Mouse (Mus musculus) lung, postnatal 25 days (tissue): ENCODE measurements at regions not wholly inside any gene's neighbourhood (a gene's known extent, or its start where the extent isn't known, plus 50 kb on each side); places are given as distances from the start of the nearest gene placed in this dataset.

Source experiments
- DNase-seq: peaks from one replicate; pipeline ENCODE4 v3.0.0; 2022; ENCODE audit warnings: low spot score

DNA sequence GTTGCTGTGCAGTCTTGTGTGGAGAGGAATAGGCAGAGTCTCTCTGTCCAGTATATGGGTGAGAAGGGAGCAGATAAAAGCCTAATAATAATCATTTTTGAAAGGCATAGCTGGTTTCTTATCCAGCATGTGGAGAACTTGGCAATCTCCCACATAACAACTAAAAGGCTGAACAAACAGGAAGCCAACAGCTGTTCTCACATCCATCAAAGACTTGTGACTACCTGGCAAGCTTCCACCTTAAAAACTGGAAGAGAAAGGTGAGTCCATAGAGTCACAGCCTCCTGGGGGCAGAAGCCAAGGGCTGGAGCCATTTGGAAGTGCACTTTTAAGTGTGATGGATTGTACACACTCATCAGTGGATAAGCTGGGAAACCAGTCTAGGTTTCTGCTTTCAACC is 210.5 kb upstream of the Prok2 start:
- no peak for DNase-seq

- no peak for DNase-seq
Measured at GRCm38 (mm10) chr6:99935373-99935772, 209.2 kb upstream of the Prok2 start.

- peak; percentile 79 for DNase-seq
Measured at GRCm38 (mm10) chr6:99934394-99934793, 208.2 kb upstream of the Prok2 start.

- DNase-seq = no peak
Measured at GRCm38 (mm10) chr6:99933404-99933803, 207.2 kb upstream of the Prok2 start.

- DNase-seq = no peak
Measured at GRCm38 (mm10) chr6:99932923-99933322, 206.7 kb upstream of the Prok2 start.

DNA sequence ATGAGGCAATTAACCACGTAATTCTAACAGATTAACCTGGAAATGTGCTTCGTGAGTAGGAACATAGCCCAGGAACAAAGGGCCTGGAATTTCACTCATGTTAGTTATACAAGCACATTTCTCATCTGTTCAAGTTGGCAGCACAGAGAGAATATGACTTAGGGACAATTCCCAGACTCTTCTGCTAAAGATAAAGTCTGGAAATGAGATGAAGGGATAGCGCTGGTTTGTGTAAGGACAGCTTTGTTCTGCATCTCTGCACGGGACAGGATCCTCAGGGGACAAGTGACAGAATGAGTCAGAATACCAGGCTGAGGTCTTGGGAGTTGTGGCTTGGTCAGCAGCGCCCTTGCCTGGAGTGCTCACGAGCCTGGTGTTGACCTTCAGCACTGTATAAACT is 206.2 kb upstream of the Prok2 start:
- DNase-seq = no peak

- DNase-seq = peak; percentile 36
Measured at GRCm38 (mm10) chr6:99931588-99931987, 205.4 kb upstream of the Prok2 start.

DNA sequence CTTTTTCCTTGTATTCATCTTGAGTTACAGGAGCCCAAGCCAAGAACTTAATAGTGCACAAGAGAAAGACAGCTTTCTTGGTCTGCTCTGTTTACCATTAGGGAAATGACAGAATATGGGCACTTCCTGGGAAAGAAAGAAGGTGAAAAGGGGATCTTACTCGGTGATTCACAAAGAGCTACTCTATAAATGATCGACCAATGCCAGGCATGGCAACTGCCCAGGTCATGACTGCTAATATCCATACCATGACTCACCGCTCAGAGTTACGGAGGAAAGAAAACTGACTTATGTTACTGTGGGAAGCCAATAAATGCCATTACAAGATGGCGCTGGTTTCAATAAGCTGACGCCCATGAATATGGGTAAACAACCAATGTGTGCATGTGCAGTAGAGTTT is 204.1 kb upstream of the Prok2 start:
- no peak for DNase-seq

GRCm38 (mm10) chr6:99927933-99928555 is 201.9 kb upstream of the Prok2 start:
- peak; percentile 43 for DNase-seq

DNA sequence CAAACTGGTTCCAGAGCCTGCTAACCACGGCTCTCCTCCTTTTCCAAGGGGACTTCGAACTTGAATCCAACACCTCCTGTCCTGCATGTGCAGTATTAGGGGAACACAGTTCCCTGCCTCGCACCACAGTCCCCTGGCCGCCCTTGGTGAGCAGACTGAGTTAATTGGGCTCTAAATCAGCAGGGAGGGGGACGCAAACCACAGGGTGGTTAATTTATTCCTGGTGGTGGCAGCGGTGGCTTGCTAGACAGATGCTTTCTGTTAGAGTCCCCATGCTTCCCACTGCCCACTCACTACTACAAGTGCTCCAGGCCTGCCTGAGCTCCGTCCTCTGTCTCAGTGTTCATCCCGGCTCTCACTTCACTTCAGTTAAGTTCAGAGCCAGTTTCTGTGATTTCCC is 198.0 kb upstream of the Prok2 start:
- no peak for DNase-seq

DNA sequence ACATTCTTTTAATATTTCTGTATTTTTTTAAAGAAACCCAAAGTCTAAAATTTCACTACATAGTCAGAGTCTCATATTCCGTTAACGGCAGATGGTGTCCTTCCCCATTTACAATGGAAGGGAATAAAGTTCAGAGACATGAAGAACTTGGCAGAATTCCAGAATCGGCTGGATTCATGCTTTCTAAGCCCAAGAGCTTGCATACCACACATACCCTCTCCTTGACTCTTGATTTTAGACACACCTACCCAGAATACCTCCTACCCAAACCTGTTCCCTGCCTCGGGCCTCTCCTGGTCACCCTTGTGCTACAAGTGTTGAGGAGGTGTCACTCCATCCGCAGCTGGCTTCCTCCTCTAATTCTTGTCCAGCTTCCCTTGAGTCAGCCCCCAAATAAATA is 195.8 kb upstream of the Prok2 start:
- DNase-seq = peak; percentile 23

GRCm38 (mm10) chr6:99919816-99920562 is 193.8 kb upstream of the Prok2 start:
- no peak for DNase-seq

GRCm38 (mm10) chr6:99918351-99918750 is 192.2 kb upstream of the Prok2 start:
- DNase-seq = no peak

DNA sequence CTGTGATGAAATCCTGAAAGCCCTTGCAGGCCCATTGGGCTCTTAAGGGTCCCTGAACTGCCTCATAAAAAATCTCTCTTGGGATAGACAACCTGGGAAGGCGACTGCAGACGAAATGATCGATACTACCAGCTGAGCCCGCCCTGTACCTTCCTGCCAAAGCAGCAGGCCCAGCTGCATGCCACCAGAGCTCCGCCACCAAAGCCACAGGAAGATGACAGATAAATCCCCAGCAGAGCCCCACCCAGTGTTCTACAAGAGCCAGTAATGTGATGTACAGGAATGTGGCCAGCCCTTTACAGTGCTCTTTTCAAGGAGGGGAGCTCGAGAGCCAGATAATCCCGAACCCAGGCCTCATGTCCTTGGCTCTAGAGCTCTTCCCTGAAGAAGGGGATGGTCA is 183.7 kb upstream of the Prok2 start:
- DNase-seq = peak; percentile 18

GRCm38 (mm10) chr6:99909459-99909858 is 183.3 kb upstream of the Prok2 start:
- DNase-seq = peak; percentile 10

DNA sequence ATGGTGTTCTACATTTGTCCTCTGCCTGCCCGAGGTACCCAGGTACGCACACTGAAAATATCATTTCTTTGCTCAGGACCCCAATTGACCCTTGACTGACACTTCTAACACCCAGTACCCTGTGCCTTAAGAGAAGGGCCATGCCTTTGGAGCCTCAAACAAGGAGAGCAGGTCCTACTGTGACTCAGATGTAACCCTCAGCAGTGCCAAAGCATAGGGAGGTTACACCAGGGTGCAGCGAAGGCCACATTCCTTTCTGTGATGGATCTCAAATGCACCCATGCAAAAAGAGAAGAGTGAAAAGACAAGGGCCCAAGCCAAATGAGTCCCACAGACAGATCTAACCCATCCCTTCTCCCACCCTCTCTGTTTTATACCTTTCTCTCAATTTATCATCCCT is 181.9 kb upstream of the Prok2 start:
- no peak for DNase-seq

DNA sequence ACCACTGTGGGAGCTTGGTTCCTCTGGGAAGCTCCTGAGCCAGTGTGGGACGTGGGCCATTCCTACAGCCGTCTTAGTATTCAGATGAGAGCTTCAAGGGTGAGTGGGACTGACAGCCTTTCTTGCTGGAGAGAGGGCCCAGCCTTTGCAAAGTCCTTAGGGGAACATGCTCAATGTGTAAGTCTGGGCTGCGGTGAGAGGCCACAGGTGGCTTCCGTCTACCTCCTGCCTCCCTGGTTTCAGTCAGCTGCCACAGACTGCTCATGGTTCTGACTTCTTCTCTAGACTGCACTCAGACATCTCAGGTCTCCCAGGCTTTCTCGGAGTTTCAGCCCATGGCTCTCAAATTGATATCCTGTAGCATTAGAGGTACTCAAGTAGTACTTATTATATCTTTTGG is 179.0 kb upstream of the Prok2 start:
- DNase-seq = no peak

GRCm38 (mm10) chr6:99904607-99905006 is 178.4 kb upstream of the Prok2 start:
- DNase-seq = peak; percentile 47

GRCm38 (mm10) chr6:99904044-99904443 is 177.9 kb upstream of the Prok2 start:
- peak; percentile 81 for DNase-seq

- no peak for DNase-seq
Measured at GRCm38 (mm10) chr6:99901564-99901963, 175.4 kb upstream of the Prok2 start.

- no peak for DNase-seq
Measured at GRCm38 (mm10) chr6:99901146-99901545, 175.0 kb upstream of the Prok2 start.

DNA sequence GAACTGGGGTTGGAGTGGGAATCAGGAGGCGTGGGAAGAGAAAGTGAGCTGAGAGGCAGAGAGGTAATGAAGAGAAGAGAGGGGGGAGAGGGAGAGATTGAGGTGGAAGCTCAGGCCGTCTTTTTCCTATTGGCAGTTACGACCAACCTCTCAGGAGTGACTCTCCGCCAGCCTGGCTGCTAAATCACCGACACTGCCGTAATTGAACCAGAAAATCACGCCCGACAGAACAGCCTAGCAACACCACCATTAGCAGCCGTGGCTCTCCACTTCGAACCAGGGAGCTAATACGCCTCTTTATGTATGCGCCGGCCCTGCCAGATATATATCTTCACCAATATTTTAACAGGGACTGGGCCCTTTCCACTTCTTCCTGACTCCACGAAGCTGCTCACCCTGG is 173.5 kb upstream of the Prok2 start:
- no peak for DNase-seq

DNA sequence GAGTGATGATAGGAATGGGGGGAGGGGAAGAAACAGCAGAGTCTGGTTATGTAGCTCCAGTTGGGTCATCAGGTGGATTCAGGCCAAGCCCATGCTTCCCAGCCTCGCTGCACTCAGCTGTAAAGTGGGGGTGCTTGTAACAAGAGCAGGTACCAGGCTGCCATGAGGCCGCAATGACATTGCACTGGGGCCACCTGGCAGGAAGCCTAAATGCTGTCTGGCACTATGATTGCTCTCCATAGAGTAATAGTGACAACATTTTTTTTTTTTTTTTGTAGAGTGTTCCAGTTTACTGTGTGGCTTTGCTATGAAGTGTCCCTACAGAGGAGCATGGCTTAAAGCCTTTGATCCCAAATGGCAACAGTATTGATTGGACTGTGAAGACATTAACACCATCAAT is 171.9 kb upstream of the Prok2 start:
- DNase-seq = no peak

DNA sequence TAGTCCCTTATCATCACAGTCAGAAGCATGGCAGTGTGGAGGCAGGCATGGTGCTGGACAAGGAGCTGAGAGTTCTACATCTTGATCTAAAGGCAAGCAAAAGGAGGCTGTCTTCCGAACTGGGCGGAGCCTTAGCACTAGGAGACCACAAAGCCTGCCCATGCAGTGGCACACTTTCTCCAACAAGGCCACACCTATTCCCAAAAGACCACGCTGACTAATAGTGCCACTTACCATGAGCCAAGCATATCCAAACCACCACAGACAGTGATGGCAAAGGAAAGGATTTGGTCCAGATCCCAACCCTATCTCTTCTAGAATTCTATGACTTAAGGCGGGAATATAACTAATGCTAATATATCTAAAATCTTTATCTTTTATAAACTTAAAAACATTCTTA is 169.4 kb upstream of the Prok2 start:
- DNase-seq = no peak
